Mouse (Mus musculus): ENCODE results near the gene Gm20662. TPM values are rescaled to one million over a fixed set of nuclear protein-coding genes. Genes with fewer than 3 reads are reported as not detected.

Gene Gm20662
- polyA plus RNA-seq, 1 experiment = 6.9 TPM

- no peak for TF ChIP-seq CTCF (IDR thresholded peaks at IDR 0.05; ENCODE audit: borderline replicate concordance, insufficient read depth, low read depth, low read length)
- no peak for TF ChIP-seq POLR2A (IDR thresholded peaks at IDR 0.05; ENCODE audit: borderline replicate concordance, insufficient read depth, low read length)
- Histone ChIP-seq H3K27me3 (ENCODE audit: control insufficient read depth, insufficient read depth, low read length) (no peaks in the 10 kb centered on the region), H3K4me3 (replicated peaks; ENCODE audit: insufficient read depth, low read depth, low read length) (no peak overlapping the region), H3K27ac (ENCODE audit: insufficient read depth, low read length) (no peak overlapping the region), H3K4me1 (ENCODE audit: control insufficient read depth, insufficient read depth, low read length) (peaks cover 11% of the 10 kb centered on the region; the same call in 1 of the 2 replicates)
- peak in 1 of 2 experiments; percentile 20 for DNase-seq
- WGBS = 91% methylated on average over 1 of the region's 1 CpGs
Measured at GRCm38 (mm10) chr9:108020741-108021140, 24.6 kb downstream of the Gm20662 start.

GRCm38 (mm10) chr9:108023216-108023615 is 27.1 kb downstream of the Gm20662 start:
- no peaks in the 10 kb centered on the region for H3K27me3 ChIP-seq (ENCODE audit: control insufficient read depth, insufficient read depth, low read length)
- no peak overlapping the region for H3K4me3 ChIP-seq (replicated peaks; ENCODE audit: insufficient read depth, low read depth, low read length)
- peak in 1 of 2 experiments; percentile 34 for DNase-seq
- peaks cover 11% of the 10 kb centered on the region; the same call in 1 of the 2 replicates for H3K4me1 ChIP-seq (ENCODE audit: control insufficient read depth, insufficient read depth, low read length)
- H3K27ac ChIP-seq (ENCODE audit: insufficient read depth, low read length) = no peak overlapping the region
- 40% methylated on average over 3 of the region's 3 CpGs for WGBS
- TF ChIP-seq CTCF (IDR thresholded peaks at IDR 0.05; ENCODE audit: borderline replicate concordance, insufficient read depth, low read depth, low read length) (no peak), POLR2A (IDR thresholded peaks at IDR 0.05; ENCODE audit: borderline replicate concordance, insufficient read depth, low read length) (no peak)

- no peak overlapping the region for H3K4me3 ChIP-seq (replicated peaks; ENCODE audit: insufficient read depth, low read depth, low read length)
- TF ChIP-seq POLR2A (IDR thresholded peaks at IDR 0.05; ENCODE audit: borderline replicate concordance, insufficient read depth, low read length) = no peak
- no peak for TF ChIP-seq CTCF (IDR thresholded peaks at IDR 0.05; ENCODE audit: borderline replicate concordance, insufficient read depth, low read depth, low read length)
- no peak overlapping the region for H3K27ac ChIP-seq (ENCODE audit: insufficient read depth, low read length)
- peaks cover 7% of the 10 kb centered on the region; the same call in 1 of the 2 replicates for H3K4me1 ChIP-seq (ENCODE audit: control insufficient read depth, insufficient read depth, low read length)
- 85% methylated on average over 3 of the region's 3 CpGs for WGBS
- no peaks in the 10 kb centered on the region for H3K27me3 ChIP-seq (ENCODE audit: control insufficient read depth, insufficient read depth, low read length)
- DNase-seq = no peak
Measured at GRCm38 (mm10) chr9:108026584-108026983, 30.4 kb downstream of the Gm20662 start.

GRCm38 (mm10) chr9:108027867-108028266 is 31.7 kb downstream of the Gm20662 start:
- H3K4me1 ChIP-seq (ENCODE audit: control insufficient read depth, insufficient read depth, low read length) = peaks cover 7% of the 10 kb centered on the region; the same call in 1 of the 2 replicates
- H3K4me3 ChIP-seq (replicated peaks; ENCODE audit: insufficient read depth, low read depth, low read length) = no peak overlapping the region
- 96% methylated on average over 3 of the region's 3 CpGs for WGBS
- H3K27ac ChIP-seq (ENCODE audit: insufficient read depth, low read length) = no peak overlapping the region
- DNase-seq = no peak
- no peaks in the 10 kb centered on the region for H3K27me3 ChIP-seq (ENCODE audit: control insufficient read depth, insufficient read depth, low read length)
- TF ChIP-seq CTCF (IDR thresholded peaks at IDR 0.05; ENCODE audit: borderline replicate concordance, insufficient read depth, low read depth, low read length) (no peak), POLR2A (IDR thresholded peaks at IDR 0.05; ENCODE audit: borderline replicate concordance, insufficient read depth, low read length) (no peak)

DNA sequence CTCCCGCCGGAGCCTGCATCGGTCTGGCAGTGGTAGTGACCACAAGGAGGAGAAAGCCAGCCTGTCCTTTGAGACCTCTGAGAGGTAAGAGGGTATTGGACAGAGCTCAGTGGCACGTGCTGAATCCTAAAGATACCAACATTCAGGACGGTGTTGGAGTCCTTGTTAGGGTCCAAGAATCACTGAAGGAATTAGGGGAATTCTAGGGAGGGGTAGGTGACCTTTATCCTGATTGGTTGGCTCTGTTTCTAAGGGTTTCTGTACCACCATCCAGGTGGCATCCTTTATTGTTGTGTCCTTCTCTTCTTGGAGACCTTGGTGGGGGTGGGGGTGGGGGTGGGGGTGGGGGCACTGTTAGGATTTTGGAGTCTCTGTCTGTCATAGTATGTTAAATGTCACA is 36.0 kb downstream of the Gm20662 start:
- Histone ChIP-seq H3K27me3 (ENCODE audit: control insufficient read depth, insufficient read depth, low read length) (no peaks in the 10 kb centered on the region), H3K4me1 (ENCODE audit: control insufficient read depth, insufficient read depth, low read length) (no peaks in the 10 kb centered on the region), H3K27ac (ENCODE audit: insufficient read depth, low read length) (no peak overlapping the region), H3K4me3 (replicated peaks; ENCODE audit: insufficient read depth, low read depth, low read length) (no peak overlapping the region)
- 89% methylated on average over 5 of the region's 5 CpGs for WGBS
- DNase-seq = no peak
- TF ChIP-seq CTCF (IDR thresholded peaks at IDR 0.05; ENCODE audit: borderline replicate concordance, insufficient read depth, low read depth, low read length) (no peak), POLR2A (IDR thresholded peaks at IDR 0.05; ENCODE audit: borderline replicate concordance, insufficient read depth, low read length) (no peak)

DNA sequence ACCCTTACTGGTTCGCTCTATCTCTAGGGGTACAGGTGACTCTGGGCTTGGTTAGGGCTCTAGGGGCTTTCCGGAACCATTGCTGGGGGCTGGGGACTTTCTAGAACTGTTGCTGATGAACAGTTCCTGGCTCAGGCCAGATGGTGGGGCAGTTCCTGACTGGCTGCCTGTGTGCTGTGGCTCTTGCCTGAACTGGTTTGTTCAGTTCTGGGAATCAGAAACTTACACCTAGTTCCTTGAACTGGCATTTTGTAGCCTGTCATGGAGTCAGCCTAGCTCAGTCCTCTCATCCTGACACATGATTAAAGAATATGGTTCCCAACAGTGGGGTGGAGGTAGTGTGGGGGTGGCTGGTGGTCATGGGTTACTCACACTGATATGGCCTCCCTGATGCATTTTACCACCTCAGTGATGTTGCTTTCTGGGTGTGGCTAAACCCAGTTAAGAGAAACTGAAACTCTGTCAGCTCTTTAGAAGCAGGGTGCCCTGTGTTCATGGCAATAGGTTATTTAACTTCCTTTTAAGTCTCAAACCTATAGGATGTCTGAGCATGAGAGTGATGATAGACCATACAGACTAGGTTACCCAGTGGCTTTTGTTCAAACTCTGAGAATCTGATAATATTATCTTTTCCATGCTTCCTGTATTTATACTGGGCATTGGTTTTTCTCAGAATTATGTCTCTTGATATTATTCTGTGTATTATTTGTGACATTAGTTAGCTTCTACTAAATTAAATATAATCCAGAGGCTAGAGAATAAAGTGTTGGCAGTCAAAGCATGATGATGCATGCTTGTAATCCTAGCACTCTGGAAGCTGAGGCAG is 39.4 kb downstream of the Gm20662 start:
- H3K4me3 ChIP-seq (replicated peaks; ENCODE audit: insufficient read depth, low read depth, low read length) = no peak overlapping the region
- 0 out of 2 replicates have a peak overlapping the region, but pooled peaks have one; percentile 30 for H3K27ac ChIP-seq (ENCODE audit: insufficient read depth, low read length)
- TF ChIP-seq POLR2A (IDR thresholded peaks at IDR 0.05; ENCODE audit: borderline replicate concordance, insufficient read depth, low read length) (no peak), CTCF (IDR thresholded peaks at IDR 0.05; ENCODE audit: borderline replicate concordance, insufficient read depth, low read depth, low read length) (no peak)
- no peak for DNase-seq
- H3K4me1 ChIP-seq (ENCODE audit: control insufficient read depth, insufficient read depth, low read length) = no peaks in the 10 kb centered on the region
- H3K27me3 ChIP-seq (ENCODE audit: control insufficient read depth, insufficient read depth, low read length) = no peaks in the 10 kb centered on the region
- 95% methylated on average over 2 of the region's 2 CpGs for WGBS

GRCm38 (mm10) chr9:108044751-108045492 is 48.8 kb downstream of the Gm20662 start:
- Histone ChIP-seq H3K4me3 (replicated peaks; ENCODE audit: insufficient read depth, low read depth, low read length) (no peak overlapping the region), H3K27ac (ENCODE audit: insufficient read depth, low read length) (no peak overlapping the region), H3K27me3 (ENCODE audit: control insufficient read depth, insufficient read depth, low read length) (no peaks in the 10 kb centered on the region), H3K4me1 (ENCODE audit: control insufficient read depth, insufficient read depth, low read length) (no peaks in the 10 kb centered on the region; the same call in 1 of the 2 replicates)
- WGBS = 94% methylated on average over 8 of the region's 8 CpGs
- no peak for DNase-seq
- 0 out of 2 replicates have a peak, but pooled peaks have one; percentile 6 for TF ChIP-seq CTCF (IDR thresholded peaks at IDR 0.05; ENCODE audit: borderline replicate concordance, insufficient read depth, low read depth, low read length)
- no peak for TF ChIP-seq POLR2A (IDR thresholded peaks at IDR 0.05; ENCODE audit: borderline replicate concordance, insufficient read depth, low read length)
